Mouse (Mus musculus) CH12.LX (cell line): ENCODE measurements around the gene Alg9. TPM values are rescaled to one million over a fixed set of nuclear protein-coding genes. Genes with fewer than 3 reads are reported as not detected.
"Not testable (repeated sequence)": the region's sequence is repeated elsewhere in the genome, so short reads cannot be mapped to it uniquely, and the experiment has no call there.

Source experiments
- DNase-seq: peaks from one replicate; pipeline ENCODE4 v3.0.0-alpha.2; 2013; ENCODE audit errors: extremely low read depth
- H3K27ac ChIP-seq: 2 replicates; pipeline ENCODE4 v1.5.1; 2012; ENCODE audit warnings: low read depth, mild to moderate bottlenecking, control low read depth, moderate library complexity; ENCODE audit not compliant: insufficient read depth
- H3K27me3 ChIP-seq: replicated peaks from 2 replicates; pipeline ENCODE3; 2012; ENCODE audit warnings: inconsistent platforms
- H3K36me3 ChIP-seq, 2 experiments: replicated peaks in 1 of 2; 2 replicates each; pipeline versions ENCODE3 to v1.6.1; 2012; ENCODE audit warnings: inconsistent platforms in 1 of 2, low read length in 1 of 2, mild to moderate bottlenecking in 1 of 2, mixed read lengths in 1 of 2, moderate library complexity in 1 of 2; ENCODE audit not compliant: control insufficient read depth in 1 of 2, insufficient read depth in 1 of 2
- H3K4me1 ChIP-seq, 2 experiments: 2 replicates each; pipeline ENCODE4 v1.6.1; 2012; ENCODE audit warnings: inconsistent platforms in 1 of 2, moderate library complexity in 1 of 2; ENCODE audit not compliant: insufficient read depth in 2 of 2, control insufficient read depth in 1 of 2
- H3K4me2 ChIP-seq: 2 replicates; pipeline ENCODE4 v1.6.1; 2012; ENCODE audit warnings: low read depth, mild to moderate bottlenecking, control low read depth; ENCODE audit not compliant: poor library complexity, insufficient read depth, severe bottlenecking
- H3K4me3 ChIP-seq, 3 experiments: fragments of 150-350 bp in 1 of 3; sonication (generic) in 1 of 3; replicated peaks in 1 of 3; 2 replicates each; pipeline versions ENCODE3 to v1.5.1; 2011 to 2012; ENCODE audit warnings: low read depth in 2 of 3, low read length in 2 of 3, mild to moderate bottlenecking in 2 of 3, moderate library complexity in 2 of 3, control low read depth in 1 of 3, improper control_type of control experiment in 1 of 3, inconsistent platforms in 1 of 3, mixed read lengths in 1 of 3; ENCODE audit not compliant: poor library complexity in 1 of 3
- H3K79me2 ChIP-seq: replicated peaks from 2 replicates; pipeline ENCODE4 v1.6.1; 2012; ENCODE audit warnings: mild to moderate bottlenecking, moderate library complexity; ENCODE audit not compliant: control insufficient read depth, poor library complexity, insufficient read depth, severe bottlenecking; ENCODE audit errors: extremely low read depth
- H3K9ac ChIP-seq: 2 replicates; pipeline ENCODE4 v1.6.1; 2012; ENCODE audit warnings: low read depth, mild to moderate bottlenecking, control low read depth, moderate library complexity; ENCODE audit not compliant: insufficient read depth
- H3K9me3 ChIP-seq: replicated peaks from 2 replicates; pipeline ENCODE3; 2012; ENCODE audit warnings: low read length, inconsistent platforms, mixed read lengths
- IRF4 ChIP-seq: IDR thresholded peaks from 2 replicates; pipeline ENCODE4 v1.6.1; 2014; ENCODE audit warnings: low read depth, mild to moderate bottlenecking, inconsistent platforms, low read length, improper control_type of control experiment
- MAX ChIP-seq: IDR thresholded peaks from 2 replicates; pipeline ENCODE4 v1.6.1; 2011; ENCODE audit warnings: low read length, improper control_type of control experiment
- POLR2A ChIP-seq: IDR thresholded peaks from 2 replicates; pipeline ENCODE4 v1.6.1; 2011; ENCODE audit warnings: low read depth, mild to moderate bottlenecking, improper control_type of control experiment, low read length
- RCOR1 ChIP-seq: conservative IDR thresholded peaks from 2 replicates; pipeline ENCODE4 v1.6.1; 2012; ENCODE audit warnings: low read depth, mild to moderate bottlenecking, inconsistent platforms, low read length, improper control_type of control experiment
- SIN3A ChIP-seq: IDR thresholded peaks from 2 replicates; pipeline ENCODE4 v1.6.1; 2012; ENCODE audit warnings: low read length, improper control_type of control experiment, inconsistent platforms
- SMC3 ChIP-seq: IDR thresholded peaks from 2 replicates; pipeline ENCODE4 v1.6.1; 2011; ENCODE audit warnings: low read depth, low read length, improper control_type of control experiment
- ZKSCAN1 ChIP-seq: IDR thresholded peaks from 2 replicates; pipeline ENCODE4 v1.6.1; 2012; ENCODE audit warnings: low read depth, inconsistent platforms, low read length, improper control_type of control experiment, borderline replicate concordance
- ZMIZ1 ChIP-seq: IDR thresholded peaks from 2 replicates; pipeline ENCODE4 v1.6.1; 2012; ENCODE audit warnings: low read depth, mild to moderate bottlenecking, inconsistent platforms, low read length, improper control_type of control experiment
- dilution Hi-C: fragments of 300-500 bp; cut with MboI; formaldehyde crosslinking; loops from 2 replicates; pipeline ENCODE4 v1.14.3; 2020; ENCODE audit warnings: low sequenced_read_pairs; ENCODE audit not compliant: extremely low pct_unique_long_range_greater_than_20kb, extremely low pct_ligation_motif_present
- in situ Hi-C: fragments of 300-500 bp; cut with MboI; formaldehyde crosslinking; loops from 3 replicates; pipeline ENCODE4 v1.14.3; 2019; ENCODE audit warnings: low sequenced_read_pairs, low pct_ligation_motif_present, low pct_unique_long_range_greater_than_20kb, mixed read lengths
- polyA plus RNA-seq: library from polyadenylated mRNA; unstranded; fragments of >175 nt; gene quantifications from 2 replicates; pipeline ENCODE4 v1.2.1, GENCODE M21; 2012; ENCODE audit warnings: low read depth; ENCODE audit not compliant: insufficient read length
- total RNA-seq, 2 experiments: library from RNA; depleted of rRNA; stranded (reverse); fragments of 300-350 nt in 1 of 2; fragments of >200 nt in 1 of 2; gene quantifications; 2 replicates each; pipeline ENCODE4 v1.2.3; 2012 to 2014

Gene Alg9
- total and polyA plus RNA-seq, 3 experiments = 25.7 to 40.1 (median 39.6) TPM

GRCm38 (mm10) chr9:50831514-50831913 lies 56.7 kb downstream of the Alg9 start:
- dilution Hi-C loops (no loop called here), in situ Hi-C loops (loop anchor here (25.0 kb wide), 1 partner anchor 306 kb away; no protein-coding TSS in a partner anchor)
- Histone ChIP-seq H3K27me3 (no peaks in the 10 kb centered on the region), H3K4me1 (peaks cover 16 to 27% of the 10 kb centered on the region in 2 experiments), H3K27ac (no peak overlapping the region), H3K36me3 (peaks cover 3 to 54% of the 10 kb centered on the region in 2 experiments), H3K4me2 (no peak overlapping the region), H3K4me3 (no peak overlapping the region)
- DNase-seq = no peak
- TF ChIP-seq POLR2A = no peak
- no peak for TF ChIP-seq ZKSCAN1
- no peak for TF ChIP-seq ZMIZ1
- TF ChIP-seq MAX = no peak
- no peak for TF ChIP-seq IRF4
- no peak for TF ChIP-seq SIN3A
- TF ChIP-seq, all 38 proteins: peak for 0
- no peak overlapping the region for H3K9ac ChIP-seq
- H3K9me3 ChIP-seq = no peaks in the 10 kb centered on the region
- no peaks in the 10 kb centered on the region for H3K79me2 ChIP-seq

- no peak overlapping the region for H3K27ac ChIP-seq
- H3K4me2 ChIP-seq = no peak overlapping the region
- dilution Hi-C loops = no loop called here
- H3K79me2 ChIP-seq = no peaks in the 10 kb centered on the region
- TF ChIP-seq ZKSCAN1 (no peak), SMC3 (no peak), RCOR1 (no peak)
- no peaks in the 10 kb centered on the region for H3K27me3 ChIP-seq
- H3K9ac ChIP-seq = no peak overlapping the region
- peaks cover 3 to 55% of the 10 kb centered on the region in 2 experiments for H3K36me3 ChIP-seq
- H3K9me3 ChIP-seq = no peaks in the 10 kb centered on the region
- H3K4me3 ChIP-seq = no peak overlapping the region
- in situ Hi-C loops = loop anchor here (25.0 kb wide), 1 partner anchor 305 kb away; no protein-coding TSS in a partner anchor
- DNase-seq = no peak
- peaks cover 22 to 34% of the 10 kb centered on the region in 2 experiments for H3K4me1 ChIP-seq
These were observed 57.3 kb downstream of the Alg9 start for GRCm38 (mm10) chr9:50832162-50832561.

- peaks cover 3 to 57% of the 10 kb centered on the region in 2 experiments for H3K36me3 ChIP-seq
- dilution Hi-C loops, H3K9ac ChIP-seq, H3K4me3 ChIP-seq, H3K4me2 ChIP-seq, H3K27me3 ChIP-seq, H3K79me2 ChIP-seq, H3K27ac ChIP-seq, DNase-seq, H3K9me3 ChIP-seq: not testable (repeated sequence)
- H3K4me1 ChIP-seq = peaks cover 22 to 36% of the 10 kb centered on the region in 2 experiments
- in situ Hi-C loops = loop anchor here (25.0 kb wide), 1 partner anchor 305 kb away; no protein-coding TSS in a partner anchor
These were observed 57.8 kb downstream of the Alg9 start for GRCm38 (mm10) chr9:50832582-50832981.
